Mouse (Mus musculus) limb, embryonic 11.5 days (tissue): ENCODE data around the gene Hmx3. TPM values are rescaled to one million over a fixed set of nuclear protein-coding genes. Genes with fewer than 3 reads are reported as not detected.

Experiments used
- ATAC-seq: fragments of 200-750 bp; cut with Nextera tagmentation; 2 replicates; pipeline ENCODE4 v1.8.0; 2017; ENCODE audit warnings: low read depth; ENCODE audit not compliant: insufficient number of reproducible peaks, low FRiP score, low TSS enrichment
- DNase-seq: peaks from one replicate; pipeline ENCODE4 v3.0.0-alpha.2; 2015; ENCODE audit warnings: low spot score
- H3K27ac ChIP-seq: fragments of 300-500 bp; sonication (generic); replicated peaks from 2 replicates; pipeline ENCODE4 v1.5.1; 2014; ENCODE audit warnings: low read depth, mild to moderate bottlenecking, low read length
- H3K27me3 ChIP-seq: fragments of 300-500 bp; sonication (generic); 2 replicates; pipeline ENCODE4 v1.6.1; 2014; ENCODE audit warnings: mild to moderate bottlenecking, low read length, mixed read lengths; ENCODE audit not compliant: control insufficient read depth, insufficient read depth
- H3K36me3 ChIP-seq: fragments of 300-500 bp; sonication (generic); 2 replicates; pipeline ENCODE4 v1.6.1; 2014; ENCODE audit warnings: mild to moderate bottlenecking, low read length, moderate library complexity, mixed read lengths; ENCODE audit not compliant: control insufficient read depth, insufficient read depth
- H3K4me1 ChIP-seq: fragments of 300-500 bp; sonication (generic); 2 replicates; pipeline ENCODE4 v1.6.1; 2014; ENCODE audit warnings: low read length, mixed read lengths; ENCODE audit not compliant: control insufficient read depth, insufficient read depth
- H3K4me2 ChIP-seq: fragments of 300-500 bp; sonication (generic); 2 replicates; pipeline ENCODE4 v1.6.1; 2014; ENCODE audit warnings: low read depth, mild to moderate bottlenecking, moderate library complexity; ENCODE audit not compliant: severe bottlenecking
- H3K4me3 ChIP-seq: fragments of 300-500 bp; sonication (generic); 2 replicates; pipeline ENCODE4 v1.5.1; 2014; ENCODE audit warnings: low read depth, low read length
- H3K9ac ChIP-seq: fragments of 300-500 bp; sonication (generic); 2 replicates; pipeline ENCODE4 v1.6.1; 2014; ENCODE audit warnings: mild to moderate bottlenecking, low read length
- H3K9me3 ChIP-seq: fragments of 300-500 bp; sonication (generic); 2 replicates; pipeline ENCODE4 v1.6.1; 2016; ENCODE audit warnings: low read length; ENCODE audit not compliant: control insufficient read depth
- WGBS: fragments of 180-500 bp; shearing (Covaris S2); extraction: QIAGEN DNeasy Blood & Tissue Kit; methylation state at CpG from one replicate; pipeline ENCODE4 v1.1.7; 2014; 5-methylcytosine and 5-hydroxymethylcytosine counted together
- polyA plus RNA-seq: library from polyadenylated mRNA; unstranded; fragments of >200 nt; fragmentation: Nextera tagmentation; extraction: Ambion mirVana; gene quantifications from 2 replicates; pipeline ENCODE4 v1.2.1, GENCODE M21; 2014

The Hmx3 gene
- polyA plus RNA-seq, 1 experiment from 2014 or later: not detected

GRCm38 (mm10) chr7:131545701-131546385 lies 3.2 kb downstream of the Hmx3 start:
- no peak overlapping the region for H3K4me3 ChIP-seq
- no peak for ATAC-seq
- H3K27me3 ChIP-seq: peaks cover 96% of the 10 kb centered on the region
- peak; percentile 42 for DNase-seq
- no peak overlapping the region for H3K27ac ChIP-seq
- H3K36me3 ChIP-seq: no peaks in the 10 kb centered on the region
- H3K4me2 ChIP-seq: no peak overlapping the region
- 2% methylated on average over 13 of the region's 13 CpGs for WGBS
- H3K4me1 ChIP-seq: peaks cover 22% of the 10 kb centered on the region
- H3K9ac ChIP-seq: no peak overlapping the region
- no peaks in the 10 kb centered on the region for H3K9me3 ChIP-seq

DNA sequence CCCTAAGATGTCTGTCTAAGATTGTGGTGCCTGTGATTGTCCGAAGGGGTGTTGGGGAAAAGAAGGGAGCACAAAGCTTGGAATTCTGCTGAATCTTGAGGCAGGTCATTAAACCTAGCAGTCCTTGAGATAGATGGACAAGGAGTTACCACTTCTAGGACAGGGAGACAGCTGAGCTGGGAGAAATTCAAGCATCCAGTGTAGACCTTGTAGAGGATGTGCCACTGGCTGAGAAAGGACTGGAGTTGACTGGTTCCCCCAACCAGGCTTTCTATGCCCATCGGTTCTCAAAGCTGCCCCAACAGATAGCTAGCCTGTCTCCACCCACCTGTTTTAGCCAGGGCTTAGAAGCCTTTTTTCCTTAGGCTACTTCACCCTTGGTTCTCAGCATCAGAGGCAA lies 3.8 kb downstream of the Hmx3 start:
- DNase-seq: peak; percentile 28
- ATAC-seq: no peak
- H3K27me3 ChIP-seq: peaks cover 96% of the 10 kb centered on the region
- no peaks in the 10 kb centered on the region for H3K9me3 ChIP-seq
- H3K4me2 ChIP-seq: no peak overlapping the region
- no peak overlapping the region for H3K27ac ChIP-seq
- H3K4me3 ChIP-seq: no peak overlapping the region
- 5% methylated on average over 2 of the region's 2 CpGs for WGBS
- H3K4me1 ChIP-seq: peaks cover 22% of the 10 kb centered on the region
- no peaks in the 10 kb centered on the region for H3K36me3 ChIP-seq
- H3K9ac ChIP-seq: no peak overlapping the region

- WGBS: 5% methylated on average over 5 of the region's 5 CpGs
- H3K4me1 ChIP-seq: peaks cover 17% of the 10 kb centered on the region
- DNase-seq (peak; percentile 24), ATAC-seq (no peak)
- H3K9me3 ChIP-seq: no peaks in the 10 kb centered on the region
- H3K4me3 ChIP-seq: no peak overlapping the region
- H3K36me3 ChIP-seq: no peaks in the 10 kb centered on the region
- no peak overlapping the region for H3K27ac ChIP-seq
- H3K4me2 ChIP-seq: no peak overlapping the region
- H3K27me3 ChIP-seq: peaks cover 96% of the 10 kb centered on the region
- no peak overlapping the region for H3K9ac ChIP-seq
These were observed 4.8 kb downstream of the Hmx3 start for GRCm38 (mm10) chr7:131547481-131547880.

- 3% methylated on average over 3 of the region's 3 CpGs for WGBS
These were observed 5.8 kb downstream of the Hmx3 start, which contains the start of gene Hmx2 for GRCm38 (mm10) chr7:131548473-131548872. Gene Hmx2 (plus strand): TSS chr7:131548773.

DNA sequence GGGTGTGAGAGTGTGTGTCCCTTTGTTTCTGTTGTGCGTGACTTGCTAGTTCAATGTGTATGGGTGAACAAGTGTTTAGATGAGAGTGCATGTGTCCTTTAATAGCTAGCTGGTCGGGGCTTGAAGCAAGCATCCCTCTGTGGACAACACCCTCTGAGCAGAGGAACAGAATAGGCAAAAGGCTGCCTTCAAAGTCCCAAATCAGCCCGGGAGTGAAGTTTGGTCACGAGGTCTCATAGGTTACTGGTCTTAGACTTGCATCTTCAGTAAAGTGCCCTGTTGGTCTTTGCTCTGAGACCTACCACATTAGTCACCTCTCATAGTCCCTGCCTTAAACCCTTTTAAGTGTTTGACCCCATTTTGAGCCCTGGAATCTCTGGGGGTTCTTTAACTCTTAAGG lies 8.8 kb downstream of the Hmx3 start:
- H3K27ac ChIP-seq: no peak overlapping the region
- H3K36me3 ChIP-seq: no peaks in the 10 kb centered on the region
- no peak for ATAC-seq
- peak; percentile 40 for DNase-seq
- H3K9ac ChIP-seq: no peak overlapping the region
- H3K4me2 ChIP-seq: no peak overlapping the region
- no peak overlapping the region for H3K4me3 ChIP-seq
- H3K9me3 ChIP-seq: no peaks in the 10 kb centered on the region
- H3K27me3 ChIP-seq: peaks cover 97% of the 10 kb centered on the region
- peaks cover 10% of the 10 kb centered on the region for H3K4me1 ChIP-seq
- WGBS: 0% methylated on average over 4 of the region's 4 CpGs

More at GRCm38 (mm10) chr7:131548473-131548872, 5.8 kb downstream of the Hmx3 start, which contains the start of gene Hmx2:
- Histone ChIP-seq H3K4me3 (no peak within 1 kb of the TSS), H3K9me3 (no peaks in the 10 kb centered on the region), H3K36me3 (no peaks in the 10 kb centered on the region), H3K4me1 (peaks cover 8% of the 10 kb centered on the region; the same call in 1 of the 2 replicates), H3K27me3 (peaks cover 94% of the 10 kb centered on the region), H3K27ac (no peak within 1 kb of the TSS), H3K9ac (no peak within 1 kb of the TSS), H3K4me2 (no peak within 1 kb of the TSS)
- ATAC-seq (no peak), DNase-seq (peak; percentile 22)

DNA sequence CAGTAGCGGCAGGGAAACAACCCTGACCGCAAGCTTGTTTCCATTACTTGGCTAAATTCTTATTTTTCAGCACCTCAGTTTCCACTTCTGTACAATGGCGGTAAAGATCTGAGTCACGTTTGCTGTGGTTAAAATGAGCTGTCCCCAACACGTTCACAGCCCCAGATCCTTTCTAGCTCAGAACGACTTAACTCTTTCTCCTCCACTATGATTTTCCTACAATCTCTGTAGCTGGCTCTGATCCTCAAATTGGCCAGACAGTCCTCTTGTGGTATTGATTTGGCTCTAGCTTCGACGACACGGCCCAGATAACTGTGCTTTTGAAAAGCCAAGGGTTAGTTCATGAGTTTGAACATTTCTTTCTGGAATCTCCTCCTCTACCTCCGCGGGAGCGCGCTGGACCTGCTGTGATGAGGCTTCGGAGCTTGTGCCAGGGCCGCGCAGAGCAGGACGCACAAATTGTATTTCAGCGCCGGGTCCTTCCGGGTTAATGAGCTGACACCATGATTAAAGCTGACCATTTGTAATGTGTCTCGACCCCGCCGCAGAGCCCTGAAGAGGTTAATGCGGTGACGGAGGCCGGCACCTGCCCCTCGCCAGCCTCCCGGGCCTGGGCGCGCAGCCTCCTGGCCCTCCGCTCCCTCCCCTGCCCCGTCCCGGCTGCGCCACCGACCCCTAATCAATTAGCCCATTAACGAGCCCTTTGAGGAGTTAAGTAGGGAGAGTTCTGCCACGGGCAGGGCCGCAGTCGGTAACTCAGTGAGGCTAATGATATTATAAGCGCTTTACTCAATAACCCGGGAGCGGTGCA lies 9.5 kb downstream of the Hmx3 start:
- Histone ChIP-seq H3K27me3 (peaks cover 97% of the 10 kb centered on the region), H3K4me1 (peaks cover 14% of the 10 kb centered on the region), H3K27ac (no peak overlapping the region), H3K9ac (no peak overlapping the region), H3K9me3 (no peaks in the 10 kb centered on the region), H3K36me3 (no peaks in the 10 kb centered on the region), H3K4me2 (no peak overlapping the region), H3K4me3 (no peak overlapping the region)
- WGBS: under 1% methylated on average over 42 of the region's 42 CpGs
- ATAC-seq: no peak
- peak; percentile 55 for DNase-seq

- ATAC-seq (no peak), DNase-seq (no peak)
- Histone ChIP-seq H3K4me3 (no peak overlapping the region), H3K27ac (no peak overlapping the region), H3K9ac (no peak overlapping the region), H3K4me1 (peaks cover 14% of the 10 kb centered on the region), H3K27me3 (peaks cover 94% of the 10 kb centered on the region), H3K9me3 (no peaks in the 10 kb centered on the region), H3K4me2 (no peak overlapping the region), H3K36me3 (no peaks in the 10 kb centered on the region)
- WGBS: 2% methylated on average over 5 of the region's 5 CpGs
These were observed 10.1 kb downstream of the Hmx3 start for GRCm38 (mm10) chr7:131552781-131553180.

DNA sequence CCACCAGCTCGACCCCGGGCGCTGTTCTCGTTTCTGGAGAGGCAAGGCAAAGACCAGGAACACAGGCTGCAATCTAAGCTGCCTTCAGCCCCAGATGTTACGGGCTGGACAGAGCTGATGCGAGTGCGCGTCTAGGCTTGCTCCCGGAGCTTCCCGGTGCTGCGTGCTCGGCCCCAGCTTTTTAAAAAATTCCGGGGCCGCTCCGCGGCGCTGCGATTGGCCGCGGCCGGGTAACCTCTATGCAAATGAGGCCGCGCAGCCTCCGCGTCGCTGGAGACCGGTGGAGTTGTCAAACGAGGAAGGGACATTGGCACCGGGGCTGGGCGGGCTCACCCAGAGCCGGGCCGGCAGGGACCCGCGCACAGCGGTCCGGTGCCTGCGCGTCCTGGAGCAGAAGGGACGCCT lies 11.1 kb downstream of the Hmx3 start:
- H3K36me3 ChIP-seq: no peaks in the 10 kb centered on the region
- H3K27ac ChIP-seq: no peak overlapping the region
- peaks cover 91% of the 10 kb centered on the region for H3K27me3 ChIP-seq
- no peaks in the 10 kb centered on the region for H3K9me3 ChIP-seq
- peak overlapping the region; percentile 29 for H3K4me3 ChIP-seq
- no peak overlapping the region for H3K9ac ChIP-seq
- ATAC-seq (no peak; the same call in 1 of the 2 replicates), DNase-seq (peak; percentile 72)
- H3K4me1 ChIP-seq: peaks cover 14% of the 10 kb centered on the region
- WGBS: under 1% methylated on average over 39 of the region's 39 CpGs
- H3K4me2 ChIP-seq: peak overlapping the region; percentile 46
